Mouse (Mus musculus) G1E (cell line): ENCODE measurements around the gene Gm28038. TPM values are rescaled to one million over a fixed set of nuclear protein-coding genes. Genes with fewer than 3 reads are reported as not detected.

Source experiments
- ATAC-seq: 2 replicates; pipeline ENCODE4 v1.8.0; 2016; ENCODE audit warnings: mild to moderate bottlenecking; ENCODE audit not compliant: insufficient number of reproducible peaks, poor library complexity, low FRiP score, severe bottlenecking; ENCODE audit errors: extremely low read depth
- DNase-seq: peaks from one replicate; pipeline ENCODE4 v3.0.0; 2012; ENCODE audit warnings: low spot score
- H3K27me3 ChIP-seq: 2 replicates; pipeline ENCODE4 v1.6.1; 2012; ENCODE audit warnings: mild to moderate bottlenecking, low read length, inconsistent platforms; ENCODE audit not compliant: insufficient read depth
- H3K36me3 ChIP-seq: replicated peaks from 2 replicates; pipeline ENCODE3; 2012; ENCODE audit warnings: mild to moderate bottlenecking, inconsistent platforms
- H3K4me1 ChIP-seq: 2 replicates; pipeline ENCODE4 v1.6.1; 2012; ENCODE audit warnings: low read depth, low read length, inconsistent platforms, mixed read lengths; ENCODE audit not compliant: insufficient read depth
- H3K4me3 ChIP-seq: 2 replicates; pipeline ENCODE4 v1.5.1; 2012; ENCODE audit warnings: low read depth, mild to moderate bottlenecking, inconsistent platforms, low read length, moderate library complexity, mixed read lengths
- H3K9me3 ChIP-seq: replicated peaks from 2 replicates; pipeline ENCODE4 v1.6.1; 2012; ENCODE audit warnings: inconsistent platforms
- CTCF ChIP-seq: IDR thresholded peaks from 2 replicates; pipeline ENCODE4 v1.5.1; 2012; ENCODE audit warnings: low read depth, low read length, inconsistent platforms, mixed read lengths
- GATA1 ChIP-seq: IDR thresholded peaks from 2 replicates; pipeline ENCODE4 v1.6.1; 2012; ENCODE audit warnings: borderline replicate concordance, low read length, inconsistent platforms, mixed read lengths
- GATA2 ChIP-seq: IDR thresholded peaks from 2 replicates; pipeline ENCODE4 v1.6.1; 2012; ENCODE audit warnings: low read depth, low read length, inconsistent platforms, borderline replicate concordance
- POLR2AphosphoS5 ChIP-seq: IDR thresholded peaks from 2 replicates; pipeline ENCODE4 v1.6.1; 2012; ENCODE audit warnings: low read depth, low read length, inconsistent platforms; ENCODE audit not compliant: insufficient replicate concordance
- TAL1 ChIP-seq: conservative IDR thresholded peaks from 2 replicates; pipeline ENCODE4 v1.6.1; 2012; ENCODE audit warnings: low read depth, low read length, inconsistent platforms, mixed read lengths
- polyA plus RNA-seq: library from polyadenylated mRNA; stranded (reverse); fragments of >175 nt; gene quantifications from 2 replicates; pipeline ENCODE4 v1.2.3, GENCODE M21; 2012
- total RNA-seq, 2 experiments: library from RNA; stranded (forward) in 1 of 2; stranded (reverse) in 1 of 2; fragments of 200-1000 nt in 1 of 2; fragments of >200 nt in 1 of 2; fragmentation: Nextera tagmentation in 1 of 2; gene quantifications; 2 replicates each; pipeline ENCODE4 v1.2.3; 2014 to 2017

The Gm28038 gene
- total and polyA plus RNA-seq, 3 experiments, result not detected

GRCm38 (mm10) chr2:30316955-30317354 is 36.1 kb downstream of the Gm28038 start:
- no peaks in the 10 kb centered on the region for H3K9me3 ChIP-seq
- DNase-seq, result no peak
- H3K4me3 ChIP-seq, result no peak overlapping the region
- TF ChIP-seq TAL1 (no peak), GATA1 (no peak), POLR2AphosphoS5 (no peak), CTCF (no peak), GATA2 (no peak)
- no peak for ATAC-seq
- no peaks in the 10 kb centered on the region for H3K4me1 ChIP-seq
- peaks cover 95% of the 10 kb centered on the region for H3K36me3 ChIP-seq
- no peaks in the 10 kb centered on the region for H3K27me3 ChIP-seq

- ATAC-seq (no peak), DNase-seq (no peak)
- peaks cover 95% of the 10 kb centered on the region for H3K36me3 ChIP-seq
- no peaks in the 10 kb centered on the region for H3K27me3 ChIP-seq
- H3K9me3 ChIP-seq, result no peaks in the 10 kb centered on the region
- TF ChIP-seq TAL1 (no peak), POLR2AphosphoS5 (no peak), GATA1 (no peak), GATA2 (no peak), CTCF (no peak)
- no peaks in the 10 kb centered on the region for H3K4me1 ChIP-seq
- no peak overlapping the region for H3K4me3 ChIP-seq
Observed at GRCm38 (mm10) chr2:30319260-30319659, 38.4 kb downstream of the Gm28038 start.

GRCm38 (mm10) chr2:30323111-30323510 is 42.3 kb downstream of the Gm28038 start:
- peaks cover 96% of the 10 kb centered on the region for H3K36me3 ChIP-seq
- ATAC-seq (no peak), DNase-seq (no peak)
- no peak overlapping the region for H3K4me3 ChIP-seq
- no peaks in the 10 kb centered on the region for H3K4me1 ChIP-seq
- no peaks in the 10 kb centered on the region for H3K9me3 ChIP-seq
- TF ChIP-seq TAL1, result no peak
- TF ChIP-seq GATA2, result no peak
- TF ChIP-seq CTCF, result no peak
- TF ChIP-seq POLR2AphosphoS5, result no peak
- no peak for TF ChIP-seq GATA1
- no peaks in the 10 kb centered on the region for H3K27me3 ChIP-seq

GRCm38 (mm10) chr2:30325296-30325695 is 44.5 kb downstream of the Gm28038 start:
- Histone ChIP-seq H3K36me3 (peaks cover 98% of the 10 kb centered on the region), H3K4me1 (no peaks in the 10 kb centered on the region), H3K4me3 (no peak overlapping the region), H3K9me3 (no peaks in the 10 kb centered on the region), H3K27me3 (no peaks in the 10 kb centered on the region)
- no peak for ATAC-seq
- TF ChIP-seq POLR2AphosphoS5, result no peak
- no peak for TF ChIP-seq CTCF
- no peak for TF ChIP-seq GATA2
- TF ChIP-seq GATA1, result no peak
- no peak for TF ChIP-seq TAL1
- DNase-seq, result no peak

GRCm38 (mm10) chr2:30327276-30327675 is 46.4 kb downstream of the Gm28038 start:
- Histone ChIP-seq H3K36me3 (peaks cover 99% of the 10 kb centered on the region), H3K4me3 (no peak overlapping the region), H3K27me3 (no peaks in the 10 kb centered on the region), H3K9me3 (no peaks in the 10 kb centered on the region), H3K4me1 (no peaks in the 10 kb centered on the region)
- TF ChIP-seq GATA2 (no peak), GATA1 (no peak), POLR2AphosphoS5 (no peak), TAL1 (no peak), CTCF (no peak)
- ATAC-seq (no peak), DNase-seq (no peak)

- TF ChIP-seq GATA2 (no peak), TAL1 (no peak), CTCF (no peak), POLR2AphosphoS5 (no peak), GATA1 (no peak)
- no peak for ATAC-seq
Observed at GRCm38 (mm10) chr2:30328791-30329190, 47.9 kb downstream of the Gm28038 start.

GRCm38 (mm10) chr2:30335324-30335723 is 54.5 kb downstream of the Gm28038 start:
- DNase-seq, result no peak

More at GRCm38 (mm10) chr2:30328791-30329190, 47.9 kb downstream of the Gm28038 start:
- Histone ChIP-seq H3K27me3 (no peaks in the 10 kb centered on the region), H3K4me3 (no peak overlapping the region), H3K4me1 (no peaks in the 10 kb centered on the region), H3K36me3 (peaks cover 99% of the 10 kb centered on the region), H3K9me3 (no peaks in the 10 kb centered on the region)
- no peak for DNase-seq

More at GRCm38 (mm10) chr2:30335324-30335723, 54.5 kb downstream of the Gm28038 start:
- ATAC-seq, result no peak
- Histone ChIP-seq H3K36me3 (peaks cover 100% of the 10 kb centered on the region), H3K4me3 (no peak overlapping the region), H3K9me3 (no peaks in the 10 kb centered on the region), H3K4me1 (no peaks in the 10 kb centered on the region; the same call in 1 of the 2 replicates), H3K27me3 (no peaks in the 10 kb centered on the region)
- TF ChIP-seq GATA2, result no peak
- TF ChIP-seq CTCF, result no peak
- TF ChIP-seq POLR2AphosphoS5, result no peak
- no peak for TF ChIP-seq GATA1
- no peak for TF ChIP-seq TAL1
